ENCODE assay signal across 15 mouse cellular contexts in the genomic region with DNA sequence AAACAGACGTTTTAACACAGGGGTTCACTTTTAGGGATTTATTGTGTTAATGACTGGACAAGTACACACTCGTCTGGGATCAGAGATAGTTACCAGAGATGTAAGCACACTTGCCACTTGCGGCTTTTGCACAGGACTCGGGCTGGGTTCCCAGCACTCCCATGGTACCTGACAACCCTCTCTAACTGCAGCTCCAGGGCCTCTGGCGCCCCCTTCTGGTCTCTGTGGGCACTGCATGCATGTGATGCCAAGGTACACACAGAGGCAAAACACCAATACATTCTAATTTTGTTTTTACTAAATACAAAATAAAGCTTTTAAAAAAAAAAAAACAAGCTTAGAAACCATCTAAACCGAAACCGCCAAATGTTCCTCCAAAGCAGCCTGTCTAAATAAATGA. TPM values are rescaled to one million over a fixed set of nuclear protein-coding genes. Genes with fewer than 3 reads are reported as not detected.
A peak's percentile ranks its signal among the peaks of the same experiment; 100 is the strongest.
DNase-seq lines count a peak whose midpoint lies in the region; ATAC-seq and TF ChIP-seq lines count a peak whose summit lies in the region.
"Had no signal": no experiment of that assay in that cellular context is flagged by ENCODE, and none has a peak within 500 bp of the region (broad histone marks: within the 10 kb centered on the region; RNA-seq: fewer than 3 reads in every experiment).

No protein-coding gene starts in this region.

- no peak for DNase-seq in hindbrain, postnatal 0 days (ENCODE audit: low spot score)
- DNase-seq in hindbrain, embryonic 10.5 days (ENCODE audit: low spot score) = no peak
- no peak for DNase-seq in lung, postnatal 0 days (ENCODE audit: low spot score)
- no peak for DNase-seq in lung, postnatal 14 days
- DNase-seq in G1E (ENCODE audit: low spot score) = no peak
- no peak for DNase-seq in brain, embryonic 14.5 days (ENCODE audit: low read depth)
- no peak for DNase-seq in right cerebral cortex, postnatal 36 days (ENCODE audit: low spot score in 2 of 2)
- DNase-seq: adrenal gland, postnatal 10 days; kidney, postnatal 36 days; lung, adult 18-20 months had no signal

- H3K36me3 ChIP-seq in hindbrain, postnatal 0 days (ENCODE audit: insufficient read depth, low read length) = no peaks in the 10 kb centered on the region
- no peaks in the 10 kb centered on the region for H3K36me3 ChIP-seq in hindbrain, embryonic 10.5 days
- H3K36me3 ChIP-seq in lung, postnatal 0 days (ENCODE audit: insufficient read depth, low read length) = no peaks in the 10 kb centered on the region
- H3K36me3 ChIP-seq in G1E (replicated peaks) = no peaks in the 10 kb centered on the region
- H3K36me3 ChIP-seq: embryonic facial prominence, embryonic 15.5 days had no signal

- peak; percentile 45 for TF ChIP-seq CTCF in hindbrain, postnatal 0 days (IDR thresholded peaks at IDR 0.05; ENCODE audit: low read depth)
- peak; percentile 47 for TF ChIP-seq CTCF in lung, postnatal 0 days (IDR thresholded peaks at IDR 0.05)
- peak; percentile 25; the same call in 1 of the 2 replicates for TF ChIP-seq CTCF in G1E (IDR thresholded peaks at IDR 0.05; ENCODE audit: low read depth, low read length)
- TF ChIP-seq CTCF in brain, embryonic 14.5 days (IDR thresholded peaks at IDR 0.05; ENCODE audit: borderline replicate concordance, extremely low read depth, insufficient read depth, insufficient read length) = peak; percentile 34; the same call in 1 of the 2 replicates

- no peaks in the 10 kb centered on the region for H3K9me3 ChIP-seq in hindbrain, postnatal 0 days (ENCODE audit: low read length)
- H3K9me3 ChIP-seq in hindbrain, embryonic 10.5 days = peaks cover 4% of the 10 kb centered on the region
- no peaks in the 10 kb centered on the region for H3K9me3 ChIP-seq in lung, postnatal 0 days (ENCODE audit: low read length)
- H3K9me3 ChIP-seq in G1E (replicated peaks) = peaks cover 2% of the 10 kb centered on the region; the same call in 1 of the 2 replicates
- H3K9me3 ChIP-seq: embryonic facial prominence, embryonic 15.5 days had no signal

- H3K27me3 ChIP-seq in hindbrain, postnatal 0 days (ENCODE audit: insufficient read depth, low read length) = no peaks in the 10 kb centered on the region
- H3K27me3 ChIP-seq in hindbrain, embryonic 10.5 days (ENCODE audit: insufficient read depth, poor library complexity, severe bottlenecking) = no peaks in the 10 kb centered on the region
- H3K27me3 ChIP-seq in lung, postnatal 0 days (replicated peaks; ENCODE audit: insufficient read depth, low read length) = no peaks in the 10 kb centered on the region
- peaks cover 4% of the 10 kb centered on the region for H3K27me3 ChIP-seq in G1E (ENCODE audit: insufficient read depth, low read length)
- H3K27me3 ChIP-seq: embryonic facial prominence, embryonic 15.5 days had no signal

- no peak for TF ChIP-seq POLR2A in brain, embryonic 14.5 days (IDR thresholded peaks at IDR 0.05; ENCODE audit: borderline replicate concordance, extremely low read depth, insufficient read depth, insufficient read length, poor library complexity, severe bottlenecking)

- no peak for TF ChIP-seq EP300 in lung, postnatal 0 days (IDR thresholded peaks at IDR 0.05)

- H3K9ac ChIP-seq in hindbrain, postnatal 0 days (replicated peaks; ENCODE audit: low read length) = no peak overlapping the region
- no peak overlapping the region for H3K9ac ChIP-seq in lung, postnatal 0 days (replicated peaks; ENCODE audit: low read depth)
- H3K9ac ChIP-seq: embryonic facial prominence, embryonic 15.5 days; hindbrain, embryonic 14.5 days had no signal

- WGBS in hindbrain, postnatal 0 days = 86% methylated on average over 7 of the region's 7 CpGs
- 85% methylated on average over 7 of the region's 7 CpGs for WGBS in hindbrain, embryonic 10.5 days
- 85% methylated on average over 7 of the region's 7 CpGs for WGBS in lung, postnatal 0 days

- H3K4me1 ChIP-seq in hindbrain, postnatal 0 days (ENCODE audit: insufficient read depth, low read length) = no peaks in the 10 kb centered on the region; the same call in none of the 2 replicates
- peaks cover 53% of the 10 kb centered on the region for H3K4me1 ChIP-seq in hindbrain, embryonic 10.5 days (replicated peaks)
- peaks cover 14% of the 10 kb centered on the region; the same call in 1 of the 2 replicates for H3K4me1 ChIP-seq in lung, postnatal 0 days (ENCODE audit: insufficient read depth, low read depth, low read length)
- no peaks in the 10 kb centered on the region for H3K4me1 ChIP-seq in G1E (ENCODE audit: insufficient read depth, low read depth, low read length)

- no peak overlapping the region for H3K27ac ChIP-seq in hindbrain, postnatal 0 days
- H3K27ac ChIP-seq in hindbrain, embryonic 10.5 days = no peak overlapping the region
- H3K27ac ChIP-seq in lung, postnatal 0 days (ENCODE audit: low read length) = no peak overlapping the region
- H3K27ac ChIP-seq: embryonic facial prominence, embryonic 15.5 days; hindbrain, embryonic 14.5 days had no signal

- ATAC-seq in hindbrain, postnatal 0 days = no peak
- no peak for ATAC-seq in lung, postnatal 0 days
- no peak for ATAC-seq in G1E (ENCODE audit: extremely low read depth, insufficient number of reproducible peaks, low FRiP score, poor library complexity, severe bottlenecking)
- ATAC-seq in megakaryocyte-erythroid progenitor cell, adult 5-6 weeks (replicated peaks; ENCODE audit: low FRiP score, low TSS enrichment, poor library complexity, severe bottlenecking) = no peak
- ATAC-seq: midbrain, embryonic 16.5 days had no signal

- H3K4me2 ChIP-seq in hindbrain, postnatal 0 days (ENCODE audit: low read depth, low read length) = no peak overlapping the region
- no peak overlapping the region for H3K4me2 ChIP-seq in lung, postnatal 0 days (replicated peaks; ENCODE audit: low read depth, low read length)
- H3K4me2 ChIP-seq: embryonic facial prominence, embryonic 15.5 days; heart, embryonic 11.5 days; hindbrain, embryonic 14.5 days had no signal

- no peak overlapping the region for H3K4me3 ChIP-seq in hindbrain, postnatal 0 days (ENCODE audit: low read length)
- H3K4me3 ChIP-seq in hindbrain, embryonic 10.5 days = no peak overlapping the region
- no peak overlapping the region for H3K4me3 ChIP-seq in lung, postnatal 0 days (ENCODE audit: low read depth, low read length)
- no peak overlapping the region for H3K4me3 ChIP-seq in G1E (ENCODE audit: low read depth, low read length)
- H3K4me3 ChIP-seq: embryonic facial prominence, embryonic 15.5 days had no signal

RNA-seq across cellular contexts. Expression of a gene that starts 58.4 kb away (rescaled TPM):
- 12.8 and 13.3 TPM in 2 replicates for total RNA-seq in hindbrain, postnatal 0 days (2014; rRNA removed)
- 6.5 and 7.1 TPM in 2 replicates for polyA plus RNA-seq in hindbrain, postnatal 0 days (2015; fragmentation: Nextera tagmentation; extraction: Ambion mirVana)
- polyA plus RNA-seq in hindbrain, embryonic 10.5 days (2016; fragmentation: Nextera tagmentation; extraction: Ambion mirVana) = 16.2 and 16.4 TPM in 2 replicates
- polyA plus RNA-seq in lung, postnatal 0 days (2015; fragmentation: Nextera tagmentation; extraction: Ambion mirVana) = 10.0 and 10.2 TPM in 2 replicates
- not detected in 2 replicates for total RNA-seq in G1E (2014; fragmentation: Nextera tagmentation)
- total RNA-seq in G1E (2017) = 0.23 and 0.33 TPM in 2 replicates
- polyA plus RNA-seq in G1E (2012) = 0.06 and 0.07 TPM in 2 replicates
- polyA plus RNA-seq in brain, embryonic 14.5 days (2012; rRNA removed) = 16.1 and 16.9 TPM in 2 replicates
- 2.1 and 5.0 TPM in 2 replicates for total RNA-seq in megakaryocyte-erythroid progenitor cell, adult 5-6 weeks (2014; fragmentation: Nextera tagmentation)
- total RNA-seq in megakaryocyte-erythroid progenitor cell, adult 5-6 weeks (2017) = 1.8 and 1.9 TPM in 2 replicates
